Mouse (Mus musculus) liver, adult 2 months (tissue): ENCODE results near the gene Zfp280d. TPM values are rescaled to one million over a fixed set of nuclear protein-coding genes. Genes with fewer than 3 reads are reported as not detected.

Experiments used
- DNase-seq: peaks from one replicate; pipeline ENCODE4 v3.0.0-alpha.2; 2011; ENCODE audit warnings: low read depth, low spot score; ENCODE audit errors: extremely low read depth
- H3K27ac ChIP-seq: fragments of 200-500 bp; replicated peaks from 2 replicates; pipeline ENCODE4 v1.5.1; 2012; ENCODE audit warnings: low read depth, mild to moderate bottlenecking, control low read depth, inconsistent platforms, low read length; ENCODE audit not compliant: insufficient read depth
- H3K27me3 ChIP-seq: fragments of 200-500 bp; 2 replicates; pipeline ENCODE4 v1.6.1; 2012; ENCODE audit warnings: mild to moderate bottlenecking, moderate library complexity, low read length, inconsistent platforms; ENCODE audit not compliant: control insufficient read depth, insufficient read depth
- H3K36me3 ChIP-seq: fragments of 200-500 bp; 2 replicates; pipeline ENCODE4 v1.6.1; 2012; ENCODE audit warnings: low read length, inconsistent platforms; ENCODE audit not compliant: control insufficient read depth, insufficient read depth
- H3K4me1 ChIP-seq: fragments of 200-500 bp; 2 replicates; pipeline ENCODE4 v1.6.1; 2011; ENCODE audit warnings: low read length; ENCODE audit not compliant: control insufficient read depth, insufficient read depth
- H3K4me3 ChIP-seq: fragments of 200-500 bp; 2 replicates; pipeline ENCODE4 v1.5.1; 2011; ENCODE audit warnings: low read depth, mild to moderate bottlenecking, control low read depth, low read length, moderate library complexity; ENCODE audit not compliant: insufficient read depth
- H3K79me2 ChIP-seq: fragments of 200-500 bp; 2 replicates; pipeline ENCODE4 v1.6.1; 2012; ENCODE audit warnings: inconsistent platforms, mild to moderate bottlenecking, low read length, moderate library complexity; ENCODE audit not compliant: control insufficient read depth, insufficient read depth
- H3K9ac ChIP-seq: fragments of 200-500 bp; 2 replicates; pipeline ENCODE4 v1.6.1; 2012; ENCODE audit warnings: low read depth, mild to moderate bottlenecking, control low read depth, inconsistent platforms, low read length
- CTCF ChIP-seq: fragments of 200-500 bp; IDR thresholded peaks from 2 replicates; pipeline ENCODE4 v1.5.1; 2011; ENCODE audit warnings: low read depth, low read length, control low read depth
- POLR2A ChIP-seq: fragments of 200-500 bp; IDR thresholded peaks from 2 replicates; pipeline ENCODE4 v1.6.1; 2011; ENCODE audit warnings: low read length, control low read depth; ENCODE audit not compliant: insufficient read depth; ENCODE audit errors: extremely low read depth
- WGBS: fragments of 180-500 bp; shearing (Covaris S2); methylation state at CpG from one replicate; pipeline ENCODE4 v1.1.7; 2018; 5-methylcytosine and 5-hydroxymethylcytosine counted together
- polyA plus RNA-seq: library from polyadenylated mRNA; depleted of rRNA; stranded (reverse); fragments of >200 nt; gene quantifications from 2 replicates; pipeline ENCODE4 v1.2.3, GENCODE M21; 2012
- total RNA-seq: library from RNA; depleted of rRNA; stranded (reverse); fragments of >200 nt; gene quantifications from 2 replicates; pipeline ENCODE4 v1.2.3, GENCODE M21; 2014

The Zfp280d gene
- total and polyA plus RNA-seq, 2 experiments = 3.1 to 26.0 TPM

GRCm38 (mm10) chr9:72309765-72310164, 35.1 kb downstream of the Zfp280d start:
- Histone ChIP-seq H3K27ac (no peak overlapping the region), H3K36me3 (peaks cover 26% of the 10 kb centered on the region), H3K4me1 (no peaks in the 10 kb centered on the region), H3K79me2 (no peaks in the 10 kb centered on the region), H3K27me3 (no peaks in the 10 kb centered on the region), H3K4me3 (no peak overlapping the region), H3K9ac (no peak overlapping the region)
- DNase-seq = no peak
- TF ChIP-seq POLR2A = no peak
- no peak for TF ChIP-seq CTCF
- 86% methylated on average over 2 of the region's 2 CpGs for WGBS

GRCm38 (mm10) chr9:72333221-72333620, 58.6 kb downstream of the Zfp280d start:
- Histone ChIP-seq H3K27me3 (no peaks in the 10 kb centered on the region), H3K4me1 (no peaks in the 10 kb centered on the region)
- WGBS = 98% methylated on average over 2 of the region's 2 CpGs

GRCm38 (mm10) chr9:72336069-72336468, 61.4 kb downstream of the Zfp280d start:
- peaks cover 27% of the 10 kb centered on the region for H3K36me3 ChIP-seq
- no peak overlapping the region for H3K4me3 ChIP-seq
- H3K27ac ChIP-seq = no peak overlapping the region
- H3K27me3 ChIP-seq = no peaks in the 10 kb centered on the region
- DNase-seq = no peak
- H3K9ac ChIP-seq = no peak overlapping the region
- 91% methylated on average over 2 of the region's 2 CpGs for WGBS
- H3K4me1 ChIP-seq = no peaks in the 10 kb centered on the region
- no peaks in the 10 kb centered on the region for H3K79me2 ChIP-seq
- TF ChIP-seq CTCF = no peak
- TF ChIP-seq POLR2A = no peak

More at GRCm38 (mm10) chr9:72333221-72333620, 58.6 kb downstream of the Zfp280d start:
- no peak for DNase-seq
- no peak overlapping the region for H3K27ac ChIP-seq
- TF ChIP-seq POLR2A (no peak), CTCF (no peak)
- H3K4me3 ChIP-seq = no peak overlapping the region
- H3K36me3 ChIP-seq = peaks cover 31% of the 10 kb centered on the region
- H3K9ac ChIP-seq = no peak overlapping the region
- no peaks in the 10 kb centered on the region for H3K79me2 ChIP-seq

GRCm38 (mm10) chr9:72339119-72339518, 64.5 kb downstream of the Zfp280d start:
- H3K36me3 ChIP-seq = peaks cover 24% of the 10 kb centered on the region
- no peak for DNase-seq
- WGBS = 98% methylated on average over 2 of the region's 2 CpGs
- no peak for TF ChIP-seq POLR2A
- no peak for TF ChIP-seq CTCF
- H3K27ac ChIP-seq = no peak overlapping the region
- no peak overlapping the region for H3K4me3 ChIP-seq
- H3K79me2 ChIP-seq = no peaks in the 10 kb centered on the region
- H3K4me1 ChIP-seq = no peaks in the 10 kb centered on the region
- no peaks in the 10 kb centered on the region for H3K27me3 ChIP-seq
- no peak overlapping the region for H3K9ac ChIP-seq

- no peak for DNase-seq
- peaks cover 15% of the 10 kb centered on the region for H3K36me3 ChIP-seq
- no peak overlapping the region for H3K27ac ChIP-seq
- H3K79me2 ChIP-seq = no peaks in the 10 kb centered on the region
- no peaks in the 10 kb centered on the region for H3K27me3 ChIP-seq
- no peak overlapping the region for H3K9ac ChIP-seq
- no peak overlapping the region for H3K4me3 ChIP-seq
- TF ChIP-seq CTCF (no peak), POLR2A (no peak)
- H3K4me1 ChIP-seq = no peaks in the 10 kb centered on the region
Observed at GRCm38 (mm10) chr9:72343844-72344243, 69.2 kb downstream of the Zfp280d start.

GRCm38 (mm10) chr9:72372359-72372758, 97.7 kb downstream of the Zfp280d start:
- Histone ChIP-seq H3K9ac (no peak overlapping the region), H3K4me3 (no peak overlapping the region), H3K79me2 (no peaks in the 10 kb centered on the region), H3K27ac (no peak overlapping the region), H3K27me3 (no peaks in the 10 kb centered on the region), H3K36me3 (no peaks in the 10 kb centered on the region), H3K4me1 (no peaks in the 10 kb centered on the region)
- DNase-seq = no peak
- 95% methylated on average over 2 of the region's 2 CpGs for WGBS
- TF ChIP-seq CTCF (no peak), POLR2A (no peak)
